Mouse (Mus musculus) stomach, embryonic 15.5 days (tissue): ENCODE data around the gene Lrrc45. TPM values are rescaled to one million over a fixed set of nuclear protein-coding genes. Genes with fewer than 3 reads are reported as not detected.
"Not testable (repeated sequence)": the region's sequence is repeated elsewhere in the genome, so short reads cannot be mapped to it uniquely, and the experiment has no call there.

Experiments used
- ATAC-seq: fragments of 200-750 bp; cut with Nextera tagmentation; 2 replicates; pipeline ENCODE4 v1.8.0; 2017; ENCODE audit warnings: low read depth, moderate number of reproducible peaks, moderate TSS enrichment; ENCODE audit not compliant: insufficient read depth, low FRiP score
- H3K27ac ChIP-seq: fragments of 300-500 bp; sonication (generic); 2 replicates; pipeline ENCODE4 v1.5.1; 2015; ENCODE audit warnings: mild to moderate bottlenecking, inconsistent platforms
- H3K27me3 ChIP-seq: fragments of 300-500 bp; sonication (generic); replicated peaks from 2 replicates; pipeline ENCODE4 v1.6.1; 2015; ENCODE audit warnings: inconsistent platforms
- H3K36me3 ChIP-seq: fragments of 300-500 bp; sonication (generic); 2 replicates; pipeline ENCODE4 v1.6.1; 2015; ENCODE audit warnings: inconsistent platforms
- H3K4me1 ChIP-seq: fragments of 300-500 bp; sonication (generic); 2 replicates; pipeline ENCODE4 v1.6.1; 2015; ENCODE audit warnings: inconsistent platforms
- H3K4me2 ChIP-seq: fragments of 300-500 bp; sonication (generic); 2 replicates; pipeline ENCODE4 v1.6.1; 2015; ENCODE audit warnings: mild to moderate bottlenecking, inconsistent platforms
- H3K4me3 ChIP-seq: fragments of 300-500 bp; sonication (generic); replicated peaks from 2 replicates; pipeline ENCODE4 v1.5.1; 2015; ENCODE audit warnings: inconsistent platforms
- H3K9ac ChIP-seq: fragments of 300-500 bp; sonication (generic); 2 replicates; pipeline ENCODE4 v1.6.1; 2015; ENCODE audit warnings: inconsistent platforms
- H3K9me3 ChIP-seq: fragments of 300-500 bp; sonication (generic); 2 replicates; pipeline ENCODE4 v1.6.1; 2016; ENCODE audit warnings: inconsistent platforms
- WGBS: fragments of 180-500 bp; shearing (Covaris S2); methylation state at CpG from one replicate; pipeline ENCODE4 v1.1.7; 2015; 5-methylcytosine and 5-hydroxymethylcytosine counted together
- polyA plus RNA-seq: library from polyadenylated mRNA; unstranded; fragments of >200 nt; fragmentation: Nextera tagmentation; extraction: Ambion mirVana; gene quantifications from 2 replicates; pipeline ENCODE4 v1.2.1, GENCODE M21; 2015

Lrrc45 gene
- polyA plus RNA-seq, 1 experiment from 2014 or later = 55.7 TPM

- H3K9ac ChIP-seq = no peak overlapping the region
- no peak overlapping the region for H3K4me2 ChIP-seq
- H3K4me1 ChIP-seq = no peaks in the 10 kb centered on the region
- no peaks in the 10 kb centered on the region for H3K36me3 ChIP-seq
- no peaks in the 10 kb centered on the region for H3K27me3 ChIP-seq
- H3K9me3 ChIP-seq = no peaks in the 10 kb centered on the region
- no peak overlapping the region for H3K4me3 ChIP-seq
- 60% methylated on average over 14 of the region's 14 CpGs for WGBS
- peak; percentile 33; the same call in 1 of the 2 replicates for ATAC-seq
- H3K27ac ChIP-seq = peak overlapping the region; percentile 41
Observed at GRCm38 (mm10) chr11:120761811-120762671, 48.3 kb downstream of the Lrrc45 start.

GRCm38 (mm10) chr11:120762672-120763041 lies 48.9 kb downstream of the Lrrc45 start, which contains the start of gene Hmga1b:
Hmga1b (plus strand) TSS chr11:120762794.
- H3K27ac ChIP-seq = peak within 1 kb of the TSS; percentile 41
- not testable (repeated sequence) for H3K27me3 ChIP-seq, H3K4me3 ChIP-seq, H3K4me1 ChIP-seq, H3K4me2 ChIP-seq, H3K36me3 ChIP-seq, H3K9me3 ChIP-seq, H3K9ac ChIP-seq
- WGBS = 15% methylated on average over 14 of the region's 14 CpGs
- peak; percentile 54; the same call in 1 of the 2 replicates for ATAC-seq

- H3K4me2 ChIP-seq, H3K9me3 ChIP-seq, H3K4me3 ChIP-seq, H3K27ac ChIP-seq, H3K36me3 ChIP-seq, H3K27me3 ChIP-seq, H3K9ac ChIP-seq, H3K4me1 ChIP-seq: not testable (repeated sequence)
- 0% methylated on average over 3 of the region's 23 CpGs for WGBS
- ATAC-seq = peak; percentile 43; the same call in 1 of the 2 replicates
Observed at GRCm38 (mm10) chr11:120763121-120763999, 49.6 kb downstream of the Lrrc45 start.

- H3K27ac ChIP-seq, H3K9ac ChIP-seq, H3K4me1 ChIP-seq, H3K4me3 ChIP-seq, H3K36me3 ChIP-seq, H3K27me3 ChIP-seq, ATAC-seq, H3K9me3 ChIP-seq, H3K4me2 ChIP-seq: not testable (repeated sequence)
- WGBS = 63% methylated on average over 5 of the region's 7 CpGs
Observed at GRCm38 (mm10) chr11:120767023-120767422, 53.3 kb downstream of the Lrrc45 start.

- H3K9ac ChIP-seq = no peak overlapping the region
- no peaks in the 10 kb centered on the region for H3K9me3 ChIP-seq
- no peaks in the 10 kb centered on the region for H3K36me3 ChIP-seq
- no peaks in the 10 kb centered on the region for H3K27me3 ChIP-seq
- H3K4me1 ChIP-seq = no peaks in the 10 kb centered on the region
- no peak overlapping the region for H3K4me2 ChIP-seq
- ATAC-seq = peak; percentile 50
- H3K4me3 ChIP-seq = no peak overlapping the region
- WGBS = 64% methylated on average over 1 of the region's 1 CpGs
- H3K27ac ChIP-seq = no peak overlapping the region; the same call in 1 of the 2 replicates
Observed at GRCm38 (mm10) chr11:120768206-120768605, 54.5 kb downstream of the Lrrc45 start.

Other genes starting within 250 kb of the Lrrc45 start
- gene Arl16, start 246.3 kb upstream of the Lrrc45 start, polyA plus RNA-seq = 40.0 and 42.7 TPM in 2 replicates
- gene Mrpl12, start 229.3 kb upstream of the Lrrc45 start, polyA plus RNA-seq = 157 and 168 TPM in 2 replicates
- gene Slc25a10, start 222.1 kb upstream of the Lrrc45 start, polyA plus RNA-seq = 70.7 and 71.4 TPM in 2 replicates
- 1.7 and 2.4 TPM in 2 replicates for gene Gcgr, start 183.2 kb upstream of the Lrrc45 start, polyA plus RNA-seq
- gene Mcrip1, start 164.2 kb upstream of the Lrrc45 start, polyA plus RNA-seq = 167 TPM in 2 replicates
- 0.59 TPM in 1 of 2 replicates, not detected in the other for gene Ppp1r27, start 162.8 kb upstream of the Lrrc45 start, polyA plus RNA-seq
- gene P4hb, start 140.7 kb upstream of the Lrrc45 start, polyA plus RNA-seq = 954 and 1,026 TPM in 2 replicates
- 537 and 556 TPM in 2 replicates for gene Arhgdia, start 132.3 kb upstream of the Lrrc45 start, polyA plus RNA-seq
- gene Alyref, start 115.6 kb upstream of the Lrrc45 start, polyA plus RNA-seq = 420 and 451 TPM in 2 replicates
- 196 and 200 TPM in 2 replicates for gene Anapc11, start 115.5 kb upstream of the Lrrc45 start, polyA plus RNA-seq
- gene Npb, start 105.4 kb upstream of the Lrrc45 start, polyA plus RNA-seq = 9.8 and 12.1 TPM in 2 replicates
- gene Pcyt2, start 96.0 kb upstream of the Lrrc45 start, polyA plus RNA-seq = 183 and 188 TPM in 2 replicates
- 38.1 and 39.0 TPM in 2 replicates for gene Sirt7, start 88.7 kb upstream of the Lrrc45 start, polyA plus RNA-seq
- 29.3 and 31.9 TPM in 2 replicates for gene Mafg, start 80.3 kb upstream of the Lrrc45 start, polyA plus RNA-seq
- gene Pycr1, start 70.2 kb upstream of the Lrrc45 start, polyA plus RNA-seq = 32.5 and 32.7 TPM in 2 replicates
- gene Myadml2, start 65.8 kb upstream of the Lrrc45 start, polyA plus RNA-seq = 0.28 and 0.44 TPM in 2 replicates
- 3.9 and 4.9 TPM in 2 replicates for gene Notum, start 52.8 kb upstream of the Lrrc45 start, polyA plus RNA-seq
- gene Aspscr1, start 41.0 kb upstream of the Lrrc45 start, polyA plus RNA-seq = 105 and 113 TPM in 2 replicates
- gene Cenpx, start 187 bp upstream of the Lrrc45 start, polyA plus RNA-seq = 155 and 158 TPM in 2 replicates
- 36.4 and 39.4 TPM in 2 replicates for gene Rac3, start 7.5 kb downstream of the Lrrc45 start, polyA plus RNA-seq
- 31.6 and 33.5 TPM in 2 replicates for gene Dcxr, start 13.4 kb downstream of the Lrrc45 start, polyA plus RNA-seq
- gene Cbr2, start 18.2 kb downstream of the Lrrc45 start, polyA plus RNA-seq = 54.5 and 82.4 TPM in 2 replicates
- 4.3 and 9.3 TPM in 2 replicates for gene Hmga1b, start 48.9 kb downstream of the Lrrc45 start, polyA plus RNA-seq
- 35.8 and 40.9 TPM in 2 replicates for gene Rfng, start 70.3 kb downstream of the Lrrc45 start, polyA plus RNA-seq
- gene Gps1, start 70.3 kb downstream of the Lrrc45 start, polyA plus RNA-seq = 157 and 172 TPM in 2 replicates
- 69.2 and 79.0 TPM in 2 replicates for gene Dus1l, start 82.5 kb downstream of the Lrrc45 start, polyA plus RNA-seq
- 45.9 and 46.3 TPM in 2 replicates for gene Fasn, start 110.6 kb downstream of the Lrrc45 start, polyA plus RNA-seq
- 4.5 and 5.6 TPM in 2 replicates for gene Ccdc57, start 218.9 kb downstream of the Lrrc45 start, polyA plus RNA-seq
- 57.7 and 60.4 TPM in 2 replicates for gene Slc16a3, start 234.6 kb downstream of the Lrrc45 start, polyA plus RNA-seq